Mouse (Mus musculus) lung, embryonic 14.5 days (tissue): ENCODE results near the gene Gsk3b. TPM values are rescaled to one million over a fixed set of nuclear protein-coding genes. Genes with fewer than 3 reads are reported as not detected.

Source experiments
- ATAC-seq: fragments of 200-750 bp; cut with Nextera tagmentation; 2 replicates; pipeline ENCODE4 v1.8.0; 2017; ENCODE audit warnings: mild to moderate bottlenecking, moderate TSS enrichment, moderate library complexity; ENCODE audit not compliant: insufficient read depth
- DNase-seq: peaks from one replicate; pipeline ENCODE4 v3.0.0-alpha.2; 2015
- H3K27ac ChIP-seq: fragments of 300-500 bp; sonication (generic); 2 replicates; pipeline ENCODE4 v1.5.1; 2014; ENCODE audit warnings: low read depth, mild to moderate bottlenecking, moderate library complexity
- H3K27me3 ChIP-seq: fragments of 300-500 bp; sonication (generic); 2 replicates; pipeline ENCODE4 v1.6.1; 2014; ENCODE audit warnings: low read length, control low read depth; ENCODE audit not compliant: insufficient read depth
- H3K36me3 ChIP-seq: fragments of 300-500 bp; sonication (generic); 2 replicates; pipeline ENCODE4 v1.6.1; 2014; ENCODE audit warnings: control low read depth; ENCODE audit not compliant: insufficient read depth
- H3K4me1 ChIP-seq: fragments of 300-500 bp; sonication (generic); 2 replicates; pipeline ENCODE4 v1.6.1; 2014; ENCODE audit warnings: antibody characterized with exemption, control low read depth; ENCODE audit not compliant: insufficient read depth
- H3K4me2 ChIP-seq: fragments of 300-500 bp; sonication (generic); 2 replicates; pipeline ENCODE4 v1.6.1; 2014; ENCODE audit warnings: mild to moderate bottlenecking
- H3K4me3 ChIP-seq: fragments of 300-500 bp; sonication (generic); 2 replicates; pipeline ENCODE4 v1.5.1; 2014; ENCODE audit warnings: low read depth, low read length
- H3K9ac ChIP-seq: fragments of 300-500 bp; sonication (generic); 2 replicates; pipeline ENCODE4 v1.6.1; 2014
- H3K9me3 ChIP-seq: fragments of 300-500 bp; sonication (generic); 2 replicates; pipeline ENCODE4 v1.6.1; 2016; ENCODE audit warnings: low read depth, low read length, control low read depth
- CTCF ChIP-seq: IDR thresholded peaks from 2 replicates; pipeline ENCODE4 v1.5.1; 2016; ENCODE audit warnings: antibody characterized with exemption, low read depth
- WGBS: fragments of 180-500 bp; shearing (Covaris S2); extraction: QIAGEN DNeasy Blood & Tissue Kit; methylation state at CpG from one replicate; pipeline ENCODE4 v1.1.7; 2014; 5-methylcytosine and 5-hydroxymethylcytosine counted together
- polyA plus RNA-seq: library from polyadenylated mRNA; unstranded; fragments of >200 nt; fragmentation: Nextera tagmentation; extraction: Ambion mirVana; gene quantifications from 2 replicates; pipeline ENCODE4 v1.2.1, GENCODE M21; 2014

Gsk3b gene
- polyA plus RNA-seq, 1 experiment from 2014 or later, result 63.0 TPM

DNA sequence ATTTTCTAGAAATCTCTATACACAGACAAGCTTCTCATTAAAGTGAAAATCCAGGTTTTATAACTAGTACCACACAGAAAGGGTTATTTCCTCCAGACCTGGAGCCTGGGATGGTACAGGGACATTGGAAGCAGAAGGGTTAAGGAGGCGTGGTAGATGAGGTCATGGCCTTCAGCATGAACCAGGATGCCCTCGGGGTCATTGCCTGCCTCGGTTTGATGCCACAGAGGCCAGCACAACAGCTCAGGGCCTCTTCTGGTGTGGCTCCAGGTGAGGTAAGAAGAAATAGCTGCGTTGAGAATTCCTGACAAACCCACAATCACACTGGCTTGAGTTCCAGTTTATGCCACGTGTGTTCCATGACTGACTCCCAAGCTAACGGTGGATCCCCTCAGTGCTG, 200.1 kb downstream of the Gsk3b start:
- Histone ChIP-seq H3K9me3 (no peaks in the 10 kb centered on the region), H3K9ac (no peak overlapping the region), H3K27me3 (no peaks in the 10 kb centered on the region), H3K4me1 (no peaks in the 10 kb centered on the region; the same call in 1 of the 2 replicates), H3K4me2 (no peak overlapping the region), H3K27ac (no peak overlapping the region), H3K36me3 (no peaks in the 10 kb centered on the region), H3K4me3 (no peak overlapping the region)
- DNase-seq (no peak), ATAC-seq (no peak)
- no peak for TF ChIP-seq CTCF
- WGBS, result 24% methylated on average over 6 of the region's 6 CpGs

DNA sequence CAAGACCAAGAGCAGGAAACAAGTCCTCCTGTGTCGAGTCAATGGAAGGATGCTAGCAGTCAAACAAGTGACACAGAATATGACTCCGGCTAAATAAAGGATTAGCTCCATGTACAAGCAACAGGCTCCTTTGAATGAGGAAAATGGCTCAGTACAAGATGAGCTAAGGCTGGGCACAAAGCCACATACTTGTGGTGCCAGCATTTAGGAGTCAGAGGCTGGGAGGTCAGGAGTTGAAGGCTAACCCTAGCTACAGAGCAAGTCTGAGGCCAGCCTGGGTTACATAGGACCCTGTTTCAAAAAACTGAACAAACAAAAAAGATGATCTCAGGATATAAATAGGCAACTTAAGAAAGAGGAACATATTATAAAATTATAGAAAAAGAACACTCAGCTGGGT, 201.3 kb downstream of the Gsk3b start:
- Histone ChIP-seq H3K9ac (no peak overlapping the region), H3K4me1 (no peaks in the 10 kb centered on the region; the same call in 1 of the 2 replicates), H3K27me3 (no peaks in the 10 kb centered on the region), H3K4me3 (no peak overlapping the region), H3K9me3 (no peaks in the 10 kb centered on the region), H3K27ac (no peak overlapping the region), H3K4me2 (no peak overlapping the region), H3K36me3 (no peaks in the 10 kb centered on the region)
- DNase-seq, result no peak
- no peak for TF ChIP-seq CTCF
- no peak for ATAC-seq
- 59% methylated on average over 2 of the region's 2 CpGs for WGBS

DNA sequence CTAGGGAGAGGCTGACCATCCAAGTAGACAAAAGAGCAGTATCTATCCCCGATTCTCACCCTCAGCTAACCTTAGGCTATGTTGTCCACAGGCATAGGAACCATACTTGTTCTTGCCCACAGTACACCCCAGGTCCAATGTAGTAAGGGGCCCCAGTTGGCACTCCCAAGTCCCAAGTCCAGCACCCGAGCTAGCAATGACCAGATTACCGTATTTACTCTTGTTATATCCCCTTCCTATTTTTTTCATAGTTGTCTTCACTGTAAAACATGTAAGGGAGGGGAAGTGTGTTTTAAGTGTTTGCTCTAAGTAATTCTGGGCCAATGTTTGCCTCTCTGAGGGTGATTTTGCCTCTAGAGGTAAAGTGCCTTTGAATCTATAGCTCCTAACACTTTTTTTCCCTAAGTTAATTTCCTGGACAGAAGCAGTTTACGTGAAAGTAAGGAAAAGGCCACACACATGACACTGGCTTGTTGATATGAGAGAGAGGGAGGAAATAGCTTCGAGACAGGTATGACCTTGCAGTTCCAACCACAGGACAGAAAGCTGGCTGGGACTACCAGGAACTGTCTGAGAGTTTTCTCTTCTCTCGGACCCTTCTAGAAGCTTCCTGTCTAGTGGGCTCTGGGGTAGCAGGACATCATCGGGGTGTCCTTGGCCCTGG, 206.0 kb downstream of the Gsk3b start, which contains the start of gene Nr1i2:
TSS of gene Nr1i2 (minus strand) at position 140 of the 664 bp plus-strand sequence.
- no peak within 1 kb of the TSS for H3K9ac ChIP-seq
- no peak within 1 kb of the TSS for H3K27ac ChIP-seq
- no peaks in the 10 kb centered on the region for H3K27me3 ChIP-seq
- no peak for TF ChIP-seq CTCF
- no peak within 1 kb of the TSS for H3K4me3 ChIP-seq
- H3K9me3 ChIP-seq, result no peaks in the 10 kb centered on the region
- no peaks in the 10 kb centered on the region for H3K36me3 ChIP-seq
- 47% methylated on average over 7 of the region's 7 CpGs for WGBS
- no peak within 1 kb of the TSS for H3K4me2 ChIP-seq
- no peak for ATAC-seq
- H3K4me1 ChIP-seq, result no peaks in the 10 kb centered on the region
- DNase-seq, result no peak

DNA sequence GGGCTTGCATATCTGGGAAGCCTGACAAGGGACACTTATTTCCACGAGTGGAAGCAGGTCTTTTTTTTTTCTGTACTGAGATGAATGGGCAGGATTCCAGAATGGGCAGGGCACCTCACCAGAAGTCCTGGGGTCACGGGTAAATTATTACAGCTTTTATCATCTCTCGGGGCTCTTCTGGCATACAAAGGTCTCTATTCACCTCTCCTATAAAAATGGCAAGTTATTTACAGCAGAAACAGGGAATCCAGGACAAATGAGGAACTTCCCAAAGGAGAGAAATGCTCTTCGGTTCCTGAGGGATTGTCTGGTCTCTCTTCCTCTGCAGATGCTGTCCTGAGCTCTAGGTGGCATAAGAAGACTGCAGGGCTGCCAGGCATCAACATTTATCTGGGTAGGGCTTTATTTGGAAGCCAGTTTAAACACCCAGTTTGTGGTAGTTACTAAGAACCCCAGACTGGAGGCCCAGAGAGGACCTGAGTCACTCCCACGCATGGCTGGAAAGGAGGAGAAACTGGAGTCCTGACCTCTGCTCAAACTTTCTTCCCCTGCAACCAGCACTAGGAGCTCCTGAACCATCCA, 206.6 kb downstream of the Gsk3b start:
- Histone ChIP-seq H3K4me1 (no peaks in the 10 kb centered on the region), H3K4me3 (no peak overlapping the region), H3K9ac (no peak overlapping the region), H3K36me3 (no peaks in the 10 kb centered on the region), H3K4me2 (no peak overlapping the region), H3K9me3 (no peaks in the 10 kb centered on the region), H3K27ac (no peak overlapping the region), H3K27me3 (no peaks in the 10 kb centered on the region)
- ATAC-seq (no peak), DNase-seq (peak; percentile 26)
- WGBS, result 40% methylated on average over 5 of the region's 5 CpGs
- TF ChIP-seq CTCF, result peak; percentile 42

Other genes starting within 250 kb of the Gsk3b start
- 0.38 and 0.46 TPM in 2 replicates for gene Gm36028, start 227.9 kb upstream of the Gsk3b start, polyA plus RNA-seq
- 73.9 and 78.4 TPM in 2 replicates for gene Lrrc58, start 220.6 kb upstream of the Gsk3b start, polyA plus RNA-seq
- 0.58 and 1.4 TPM in 2 replicates for gene Gpr156, start 172.5 kb upstream of the Gsk3b start, polyA plus RNA-seq
- gene Nr1i2, start 205.8 kb downstream of the Gsk3b start, polyA plus RNA-seq, result not detected in 2 replicates